Mouse (Mus musculus): Measurements from ENCODE around the gene Nicn1. TPM values are rescaled to one million over a fixed set of nuclear protein-coding genes. Genes with fewer than 3 reads are reported as not detected.

Gene Nicn1
- polyA plus RNA-seq, 1 experiment from 2014 or later: 49.1 TPM

DNA sequence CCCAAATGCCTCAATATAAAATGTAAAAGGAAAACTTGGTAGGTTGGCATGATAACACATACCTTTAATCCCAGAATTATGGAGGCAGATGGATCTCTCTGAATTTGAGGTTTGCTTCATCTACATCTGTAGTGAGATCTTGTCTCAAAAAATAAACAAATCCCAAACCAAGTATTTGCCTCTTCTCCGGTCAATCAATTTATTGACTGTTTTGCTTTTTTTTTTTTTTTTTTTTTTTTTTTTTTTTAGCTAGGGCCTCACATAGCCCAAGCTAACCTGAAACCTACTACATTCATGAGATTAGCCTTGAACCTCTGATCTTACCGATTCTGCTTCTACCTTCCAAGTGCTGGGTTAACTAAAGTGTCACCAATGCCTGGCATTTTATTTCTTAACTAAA is 882 bp upstream of the Nicn1 start:
- H3K27me3 ChIP-seq (ENCODE audit: control insufficient read depth, insufficient read depth, low read length): no peaks in the 10 kb centered on the region
- DNase-seq (ENCODE audit: low spot score): no peak
- H3K9me3 ChIP-seq (ENCODE audit: control insufficient read depth, low read length): no peaks in the 10 kb centered on the region
- ATAC-seq (ENCODE audit: insufficient number of reproducible peaks, low FRiP score, low TSS enrichment, low read depth): no peak
- peak overlapping the region; percentile 56; the same call in 1 of the 2 replicates for H3K4me2 ChIP-seq (ENCODE audit: low read depth, severe bottlenecking)
- H3K36me3 ChIP-seq (ENCODE audit: control insufficient read depth, insufficient read depth, low read length): no peaks in the 10 kb centered on the region; the same call in 1 of the 2 replicates
- peak overlapping the region; percentile 52; the same call in 1 of the 2 replicates for H3K4me3 ChIP-seq (ENCODE audit: low read depth, low read length)
- H3K27ac ChIP-seq (replicated peaks; ENCODE audit: low read depth, low read length): no peak overlapping the region
- H3K4me1 ChIP-seq (ENCODE audit: control insufficient read depth, insufficient read depth, low read length): peaks cover 4% of the 10 kb centered on the region; the same call in 1 of the 2 replicates
- peak overlapping the region; percentile 75; the same call in 1 of the 2 replicates for H3K9ac ChIP-seq (ENCODE audit: low read length)
- WGBS: 60% methylated on average over 2 of the region's 2 CpGs

DNA sequence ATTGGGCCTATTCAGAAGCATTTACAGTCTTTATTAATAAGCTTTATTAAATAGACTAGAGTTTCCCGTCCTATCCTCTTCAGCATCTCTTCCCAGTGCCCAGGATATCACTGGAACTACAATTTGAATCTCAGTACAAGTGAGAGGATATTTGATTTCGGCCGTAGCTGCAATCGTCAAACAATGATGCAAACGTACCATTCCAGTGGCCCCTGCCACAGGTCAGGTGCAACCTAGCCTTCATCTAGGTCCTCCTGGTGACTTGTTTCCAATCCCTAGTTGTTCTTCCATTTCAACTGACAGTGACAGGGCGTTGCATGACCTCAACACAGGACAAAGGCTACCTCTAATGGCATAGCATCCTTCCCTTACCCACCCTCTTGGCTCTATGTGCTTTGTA is 544 bp downstream of the Nicn1 start:
- H3K36me3 ChIP-seq (ENCODE audit: control insufficient read depth, insufficient read depth, low read length): no peaks in the 10 kb centered on the region; the same call in 1 of the 2 replicates
- H3K27ac ChIP-seq (replicated peaks; ENCODE audit: low read depth, low read length): no peak overlapping the region
- peak overlapping the region; percentile 52 for H3K4me3 ChIP-seq (ENCODE audit: low read depth, low read length)
- WGBS: 52% methylated on average over 6 of the region's 6 CpGs
- peak overlapping the region; percentile 65 for H3K4me2 ChIP-seq (ENCODE audit: low read depth, severe bottlenecking)
- no peak for ATAC-seq (ENCODE audit: insufficient number of reproducible peaks, low FRiP score, low TSS enrichment, low read depth)
- no peaks in the 10 kb centered on the region for H3K27me3 ChIP-seq (ENCODE audit: control insufficient read depth, insufficient read depth, low read length)
- no peaks in the 10 kb centered on the region for H3K9me3 ChIP-seq (ENCODE audit: control insufficient read depth, low read length)
- peaks cover 4% of the 10 kb centered on the region; the same call in 1 of the 2 replicates for H3K4me1 ChIP-seq (ENCODE audit: control insufficient read depth, insufficient read depth, low read length)
- no peak for DNase-seq (ENCODE audit: low spot score)
- H3K9ac ChIP-seq (ENCODE audit: low read length): peak overlapping the region; percentile 47

DNA sequence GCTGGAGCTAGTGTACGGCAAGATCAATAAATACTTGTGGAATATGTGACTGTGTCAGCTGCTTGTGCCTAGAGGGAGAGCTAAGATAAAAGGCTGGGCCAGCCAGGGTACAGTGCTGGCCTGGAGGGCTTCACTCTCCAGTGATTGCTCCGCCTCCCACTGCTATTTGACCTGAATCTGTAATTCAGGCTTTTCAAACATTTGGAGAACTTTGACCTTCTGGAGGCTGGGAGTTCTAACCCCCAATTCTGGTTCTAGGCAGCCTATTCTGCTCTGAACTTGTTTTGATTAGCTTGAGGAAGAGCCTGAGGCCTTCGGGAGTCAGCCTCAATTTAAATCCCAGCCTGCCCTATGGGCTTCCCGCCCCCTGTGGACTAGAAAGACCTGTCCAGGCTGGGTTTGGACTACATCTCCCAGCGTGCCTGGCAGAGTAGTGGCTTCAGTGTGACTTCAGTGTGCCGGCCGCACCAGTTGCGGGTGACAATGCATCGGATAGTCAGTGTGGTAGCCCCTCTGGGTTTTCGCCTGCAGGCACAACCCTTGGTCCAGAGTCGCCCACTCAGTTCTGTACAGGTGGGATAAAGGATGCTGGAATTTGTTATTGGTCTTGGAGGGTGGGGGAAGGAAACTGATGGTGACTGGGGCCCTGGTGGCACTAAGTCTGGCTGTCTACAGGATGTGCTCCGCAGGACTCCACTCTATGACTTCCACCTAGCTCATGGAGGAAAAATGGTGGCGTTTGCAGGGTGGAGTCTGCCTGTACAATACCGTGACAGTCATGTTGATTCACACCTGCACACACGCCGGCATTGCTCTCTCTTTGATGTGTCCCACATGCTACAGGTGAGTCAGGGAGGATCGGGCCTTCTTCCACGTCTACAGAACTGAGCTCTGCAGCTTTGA is 6.5 kb downstream of the Nicn1 start, which contains the start of gene Amt:
Gene Amt, plus strand, starts transcription at position 401 of the 903 bp plus-strand sequence.
- Histone ChIP-seq H3K27me3 (ENCODE audit: control insufficient read depth, insufficient read depth, low read length) (no peaks in the 10 kb centered on the region), H3K27ac (replicated peaks; ENCODE audit: low read depth, low read length) (no peak within 1 kb of the TSS)

GRCm38 (mm10) chr9:108301853-108302252 is 11.6 kb downstream of the Nicn1 start:
- WGBS: 82% methylated on average over 3 of the region's 3 CpGs
- ATAC-seq (ENCODE audit: insufficient number of reproducible peaks, low FRiP score, low TSS enrichment, low read depth) (no peak), DNase-seq (ENCODE audit: low spot score) (no peak)
- Histone ChIP-seq H3K36me3 (ENCODE audit: control insufficient read depth, insufficient read depth, low read length) (no peaks in the 10 kb centered on the region), H3K4me2 (ENCODE audit: low read depth, severe bottlenecking) (no peak overlapping the region), H3K9ac (ENCODE audit: low read length) (no peak overlapping the region), H3K27ac (replicated peaks; ENCODE audit: low read depth, low read length) (no peak overlapping the region), H3K27me3 (ENCODE audit: control insufficient read depth, insufficient read depth, low read length) (no peaks in the 10 kb centered on the region), H3K4me1 (ENCODE audit: control insufficient read depth, insufficient read depth, low read length) (no peaks in the 10 kb centered on the region; the same call in none of the 2 replicates), H3K4me3 (ENCODE audit: low read depth, low read length) (no peak overlapping the region), H3K9me3 (ENCODE audit: control insufficient read depth, low read length) (no peaks in the 10 kb centered on the region)

More for the DNA sequence above, 6.5 kb downstream of the Nicn1 start, which contains the start of gene Amt:
- H3K4me3 ChIP-seq (ENCODE audit: low read depth, low read length): peak within 1 kb of the TSS; percentile 27
- ATAC-seq (ENCODE audit: insufficient number of reproducible peaks, low FRiP score, low TSS enrichment, low read depth) (peak; percentile 69; the same call in 1 of the 2 replicates), DNase-seq (ENCODE audit: low spot score) (peak; percentile 68)
- WGBS: 23% methylated on average over 18 of the region's 18 CpGs
- H3K9ac ChIP-seq (ENCODE audit: low read length): peak within 1 kb of the TSS; percentile 35
- no peaks in the 10 kb centered on the region; the same call in 1 of the 2 replicates for H3K36me3 ChIP-seq (ENCODE audit: control insufficient read depth, insufficient read depth, low read length)
- H3K4me2 ChIP-seq (ENCODE audit: low read depth, severe bottlenecking): peak within 1 kb of the TSS; percentile 47
- peaks cover 2% of the 10 kb centered on the region; the same call in 1 of the 2 replicates for H3K4me1 ChIP-seq (ENCODE audit: control insufficient read depth, insufficient read depth, low read length)
- no peaks in the 10 kb centered on the region for H3K9me3 ChIP-seq (ENCODE audit: control insufficient read depth, low read length)

- H3K36me3 ChIP-seq (ENCODE audit: control insufficient read depth, insufficient read depth, low read length): no peaks in the 10 kb centered on the region; the same call in 1 of the 2 replicates
- DNase-seq (ENCODE audit: low spot score): no peak
- no peaks in the 10 kb centered on the region; the same call in 1 of the 2 replicates for H3K4me1 ChIP-seq (ENCODE audit: control insufficient read depth, insufficient read depth, low read length)
- 87% methylated on average over 4 of the region's 4 CpGs for WGBS
- H3K27ac ChIP-seq (replicated peaks; ENCODE audit: low read depth, low read length): no peak overlapping the region
- H3K4me2 ChIP-seq (ENCODE audit: low read depth, severe bottlenecking): no peak overlapping the region
- H3K9me3 ChIP-seq (ENCODE audit: control insufficient read depth, low read length): no peaks in the 10 kb centered on the region
- ATAC-seq (ENCODE audit: insufficient number of reproducible peaks, low FRiP score, low TSS enrichment, low read depth): no peak
- H3K9ac ChIP-seq (ENCODE audit: low read length): no peak overlapping the region
- H3K4me3 ChIP-seq (ENCODE audit: low read depth, low read length): no peak overlapping the region
- no peaks in the 10 kb centered on the region for H3K27me3 ChIP-seq (ENCODE audit: control insufficient read depth, insufficient read depth, low read length)
Measured at GRCm38 (mm10) chr9:108304716-108305115, 14.5 kb downstream of the Nicn1 start.

DNA sequence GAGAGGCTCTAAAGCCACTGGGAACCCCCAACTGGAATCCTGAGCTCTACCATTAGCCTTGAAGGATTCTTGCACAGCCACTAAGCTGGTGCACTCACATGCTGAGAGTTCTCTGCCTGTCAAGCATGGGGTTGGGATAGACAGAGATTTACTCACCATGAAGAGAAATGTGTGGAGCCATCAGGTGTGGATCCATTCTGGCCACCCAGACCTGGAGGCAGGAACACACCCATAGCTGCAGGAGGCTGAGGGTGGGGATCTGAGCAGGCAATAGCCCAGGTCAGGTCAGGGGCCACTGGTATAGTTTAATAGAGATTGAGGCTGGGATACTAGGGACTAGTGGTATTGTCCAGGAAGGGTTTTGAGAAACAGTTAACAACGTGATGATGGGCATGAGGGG is 14.9 kb downstream of the Nicn1 start:
- Histone ChIP-seq H3K4me2 (ENCODE audit: low read depth, severe bottlenecking) (peak overlapping the region; percentile 83), H3K27ac (replicated peaks; ENCODE audit: low read depth, low read length) (no peak overlapping the region; the same call in 1 of the 2 replicates), H3K36me3 (ENCODE audit: control insufficient read depth, insufficient read depth, low read length) (no peaks in the 10 kb centered on the region; the same call in 1 of the 2 replicates), H3K9ac (ENCODE audit: low read length) (peak overlapping the region; percentile 70), H3K27me3 (ENCODE audit: control insufficient read depth, insufficient read depth, low read length) (no peaks in the 10 kb centered on the region), H3K9me3 (ENCODE audit: control insufficient read depth, low read length) (no peaks in the 10 kb centered on the region), H3K4me3 (ENCODE audit: low read depth, low read length) (peak overlapping the region; percentile 83), H3K4me1 (ENCODE audit: control insufficient read depth, insufficient read depth, low read length) (no peaks in the 10 kb centered on the region; the same call in 1 of the 2 replicates)
- DNase-seq (ENCODE audit: low spot score) (no peak), ATAC-seq (ENCODE audit: insufficient number of reproducible peaks, low FRiP score, low TSS enrichment, low read depth) (no peak; the same call in 1 of the 2 replicates)
- WGBS: 4% methylated on average over 1 of the region's 1 CpGs

- peak within 1 kb of the TSS; percentile 83 for H3K4me2 ChIP-seq (ENCODE audit: low read depth, severe bottlenecking)
- ATAC-seq (ENCODE audit: insufficient number of reproducible peaks, low FRiP score, low TSS enrichment, low read depth): peak; percentile 96
- peak within 1 kb of the TSS; percentile 98 for H3K27ac ChIP-seq (replicated peaks; ENCODE audit: low read depth, low read length)
- no peaks in the 10 kb centered on the region for H3K9me3 ChIP-seq (ENCODE audit: control insufficient read depth, low read length)
- DNase-seq (ENCODE audit: low spot score): peak; percentile 96
- H3K4me1 ChIP-seq (ENCODE audit: control insufficient read depth, insufficient read depth, low read length): no peaks in the 10 kb centered on the region; the same call in 1 of the 2 replicates
- WGBS: under 1% methylated on average over 77 of the region's 81 CpGs
- H3K4me3 ChIP-seq (ENCODE audit: low read depth, low read length): peak within 1 kb of the TSS; percentile 83
- no peaks in the 10 kb centered on the region for H3K27me3 ChIP-seq (ENCODE audit: control insufficient read depth, insufficient read depth, low read length)
- H3K9ac ChIP-seq (ENCODE audit: low read length): peak within 1 kb of the TSS; percentile 89
- no peaks in the 10 kb centered on the region; the same call in 1 of the 2 replicates for H3K36me3 ChIP-seq (ENCODE audit: control insufficient read depth, insufficient read depth, low read length)
Measured at GRCm38 (mm10) chr9:108305629-108306520, 15.6 kb downstream of the Nicn1 start, which contains the start of the genes Rhoa and Tcta. Gene Rhoa (plus strand): TSS chr9:108306129. Gene Tcta (minus strand): TSS chr9:108306160.

All from limb, embryonic 11.5 days (tissue).